Mouse (Mus musculus): ENCODE data around the gene Arpc4. TPM values are rescaled to one million over a fixed set of nuclear protein-coding genes. Genes with fewer than 3 reads are reported as not detected.

Gene Arpc4
- total and polyA plus RNA-seq, 3 experiments, result 150 to 314 (median 202) TPM

DNA sequence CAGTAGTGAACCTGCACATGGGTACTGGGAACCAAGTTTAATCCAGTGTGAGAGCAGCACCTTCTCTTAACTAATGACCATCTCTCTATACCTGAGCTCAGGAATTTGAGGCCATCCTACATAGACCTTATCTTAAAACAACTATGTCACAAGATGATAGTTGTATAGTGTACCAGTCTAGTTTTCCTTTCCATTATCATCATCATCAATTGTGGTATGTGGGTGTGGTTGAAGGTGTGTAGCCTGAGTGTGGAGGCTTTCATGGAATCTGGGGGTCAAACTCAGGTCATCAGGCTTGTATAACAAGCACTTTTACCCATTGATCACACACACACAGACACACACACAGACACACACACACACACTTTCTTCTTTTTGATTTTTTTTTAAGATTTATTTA, 27.4 kb upstream of the Arpc4 start:
- H3K27me3 ChIP-seq (replicated peaks), result no peaks in the 10 kb centered on the region
- H3K9ac ChIP-seq (ENCODE audit: insufficient read depth, low read depth), result no peak overlapping the region
- H3K79me2 ChIP-seq (replicated peaks; ENCODE audit: control insufficient read depth, extremely low read depth, insufficient read depth, poor library complexity, severe bottlenecking), result no peaks in the 10 kb centered on the region
- H3K36me3 ChIP-seq (replicated peaks in 1 of 2; ENCODE audit: control insufficient read depth in 1 of 2, insufficient read depth in 1 of 2, low read length in 1 of 2), result no peaks in the 10 kb centered on the region
- H3K9me3 ChIP-seq (replicated peaks; ENCODE audit: low read length), result peaks cover 2% of the 10 kb centered on the region
- dilution Hi-C loops (cut with MboI; ENCODE audit: extremely low pct_ligation_motif_present, extremely low pct_unique_long_range_greater_than_20kb, low sequenced_read_pairs), result no loop called here
- 0 out of 4 replicates have a peak, but pooled peaks cover 0 to 2% of the 10 kb centered on the region in 2 experiments for H3K4me1 ChIP-seq (ENCODE audit: control insufficient read depth in 1 of 2, insufficient read depth in 2 of 2)
- no peak for TF ChIP-seq GABPA (IDR thresholded peaks at IDR 0.05; ENCODE audit: insufficient replicate concordance, low read depth, low read length)
- TF ChIP-seq HCFC1 (IDR thresholded peaks at IDR 0.05; ENCODE audit: low read depth, low read length), result no peak
- TF ChIP-seq EP300 (IDR thresholded peaks at IDR 0.05; ENCODE audit: low read length), result no peak
- no peak for TF ChIP-seq CHD1 (IDR thresholded peaks at IDR 0.05; ENCODE audit: low read depth, low read length)
- TF ChIP-seq TBP (conservative IDR thresholded peaks at IDR 0.05; ENCODE audit: low read depth, low read length), result no peak
- TF ChIP-seq MAX (IDR thresholded peaks at IDR 0.05; ENCODE audit: low read length), result no peak
- no peak for TF ChIP-seq ETS1 (conservative IDR thresholded peaks at IDR 0.05; ENCODE audit: low read depth, low read length)
- no peak for TF ChIP-seq NELFE (IDR thresholded peaks at IDR 0.05; ENCODE audit: low read depth, low read length)
- no peak for TF ChIP-seq UBTF (IDR thresholded peaks at IDR 0.05; ENCODE audit: low read depth, low read length)
- no peak for TF ChIP-seq RCOR1 (conservative IDR thresholded peaks at IDR 0.05; ENCODE audit: low read depth, low read length)
- no peak for TF ChIP-seq SMC3 (IDR thresholded peaks at IDR 0.05; ENCODE audit: low read depth, low read length)
- no peak overlapping the region for H3K4me3 ChIP-seq (replicated peaks in 1 of 3; ENCODE audit: low read depth in 2 of 3, low read length in 2 of 3, poor library complexity in 1 of 3)
- no peak overlapping the region for H3K27ac ChIP-seq (ENCODE audit: insufficient read depth, low read depth)
- H3K4me2 ChIP-seq (ENCODE audit: insufficient read depth, low read depth, poor library complexity, severe bottlenecking), result no peak overlapping the region
- in situ Hi-C loops (cut with MboI; ENCODE audit: low pct_ligation_motif_present, low pct_unique_long_range_greater_than_20kb, low sequenced_read_pairs), result no loop called here
- no peak for DNase-seq (ENCODE audit: extremely low read depth)

DNA sequence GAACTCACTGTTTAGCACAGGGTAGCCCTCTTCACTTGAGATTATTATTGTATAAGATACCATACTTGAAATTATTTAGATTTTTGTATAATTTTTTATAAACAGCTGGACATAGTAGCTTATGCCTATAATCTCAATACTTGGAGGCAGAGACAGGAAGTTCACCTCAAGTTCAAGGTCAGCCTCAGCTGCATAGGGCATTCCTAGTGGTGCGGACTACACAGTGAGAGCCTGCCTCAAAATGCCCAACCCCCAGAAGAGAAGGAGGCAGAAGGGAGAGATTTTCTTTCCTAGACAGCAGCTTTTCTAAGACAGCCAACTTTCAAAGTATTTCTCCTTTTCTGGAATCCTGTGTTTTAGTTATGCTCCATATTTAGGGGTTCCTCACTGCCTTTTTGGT, 26.8 kb upstream of the Arpc4 start:
- H3K4me2 ChIP-seq (ENCODE audit: insufficient read depth, low read depth, poor library complexity, severe bottlenecking), result no peak overlapping the region
- H3K27me3 ChIP-seq (replicated peaks), result no peaks in the 10 kb centered on the region
- in situ Hi-C loops (cut with MboI; ENCODE audit: low pct_ligation_motif_present, low pct_unique_long_range_greater_than_20kb, low sequenced_read_pairs) (no loop called here), dilution Hi-C loops (cut with MboI; ENCODE audit: extremely low pct_ligation_motif_present, extremely low pct_unique_long_range_greater_than_20kb, low sequenced_read_pairs) (no loop called here)
- H3K27ac ChIP-seq (ENCODE audit: insufficient read depth, low read depth), result no peak overlapping the region
- no peaks in the 10 kb centered on the region for H3K36me3 ChIP-seq (replicated peaks in 1 of 2; ENCODE audit: control insufficient read depth in 1 of 2, insufficient read depth in 1 of 2, low read length in 1 of 2)
- TF ChIP-seq RCOR1 (conservative IDR thresholded peaks at IDR 0.05; ENCODE audit: low read depth, low read length) (no peak), IRF4 (IDR thresholded peaks at IDR 0.05; ENCODE audit: low read depth, low read length) (no peak), E2F4 (IDR thresholded peaks at IDR 0.05; ENCODE audit: insufficient replicate concordance, low read depth, low read length) (no peak), PAX5 (IDR thresholded peaks at IDR 0.05; ENCODE audit: low read length) (no peak), SMC3 (IDR thresholded peaks at IDR 0.05; ENCODE audit: low read depth, low read length) (no peak), ZMIZ1 (IDR thresholded peaks at IDR 0.05; ENCODE audit: low read depth, low read length) (no peak), TCF12 (IDR thresholded peaks at IDR 0.05; ENCODE audit: low read depth, low read length) (no peak), NELFE (IDR thresholded peaks at IDR 0.05; ENCODE audit: low read depth, low read length) (no peak), ETS1 (conservative IDR thresholded peaks at IDR 0.05; ENCODE audit: low read depth, low read length) (no peak), MXI1 (IDR thresholded peaks at IDR 0.05; ENCODE audit: low read depth, low read length) (no peak), MAFK (IDR thresholded peaks at IDR 0.05; ENCODE audit: insufficient replicate concordance, low read length) (no peak), TBP (conservative IDR thresholded peaks at IDR 0.05; ENCODE audit: low read depth, low read length) (no peak), JUN (IDR thresholded peaks at IDR 0.05; ENCODE audit: insufficient read depth, low read depth, low read length) (no peak), POLR2AphosphoS2 (IDR thresholded peaks at IDR 0.05; ENCODE audit: low read depth, low read length) (no peak), USF2 (conservative IDR thresholded peaks at IDR 0.05; ENCODE audit: low read depth, low read length) (no peak), NRF1 (IDR thresholded peaks at IDR 0.05; ENCODE audit: low read depth, low read length) (no peak), MYC (IDR thresholded peaks at IDR 0.05; ENCODE audit: low read depth, low read length) (no peak), UBTF (IDR thresholded peaks at IDR 0.05; ENCODE audit: low read depth, low read length) (no peak), CTCF (conservative IDR thresholded peaks at IDR 0.05 in 1 of 2, IDR thresholded peaks at IDR 0.05 in 1 of 2; ENCODE audit: low read depth in 2 of 2, low read length in 2 of 2) (no peak), MEF2A (IDR thresholded peaks at IDR 0.05; ENCODE audit: borderline replicate concordance, low read depth, low read length) (no peak)
- no peak overlapping the region for H3K9ac ChIP-seq (ENCODE audit: insufficient read depth, low read depth)
- DNase-seq (ENCODE audit: extremely low read depth), result no peak
- 0 out of 4 replicates have a peak, but pooled peaks cover 0 to 2% of the 10 kb centered on the region in 2 experiments for H3K4me1 ChIP-seq (ENCODE audit: control insufficient read depth in 1 of 2, insufficient read depth in 2 of 2)
- H3K79me2 ChIP-seq (replicated peaks; ENCODE audit: control insufficient read depth, extremely low read depth, insufficient read depth, poor library complexity, severe bottlenecking), result no peaks in the 10 kb centered on the region
- peaks cover 2% of the 10 kb centered on the region for H3K9me3 ChIP-seq (replicated peaks; ENCODE audit: low read length)
- no peak overlapping the region for H3K4me3 ChIP-seq (replicated peaks in 1 of 3; ENCODE audit: low read depth in 2 of 3, low read length in 2 of 3, poor library complexity in 1 of 3)
